Mouse (Mus musculus) retina, embryonic 14.5 days (tissue): ENCODE results near the gene Pld1.
"Not testable (repeated sequence)": the region's sequence is repeated elsewhere in the genome, so short reads cannot be mapped to it uniquely, and the experiment has no call there.

Experiments used
- DNase-seq: peaks from one replicate; pipeline ENCODE4 v3.0.0-alpha.2; 2015; ENCODE audit warnings: low spot score

Gene Pld1

DNA sequence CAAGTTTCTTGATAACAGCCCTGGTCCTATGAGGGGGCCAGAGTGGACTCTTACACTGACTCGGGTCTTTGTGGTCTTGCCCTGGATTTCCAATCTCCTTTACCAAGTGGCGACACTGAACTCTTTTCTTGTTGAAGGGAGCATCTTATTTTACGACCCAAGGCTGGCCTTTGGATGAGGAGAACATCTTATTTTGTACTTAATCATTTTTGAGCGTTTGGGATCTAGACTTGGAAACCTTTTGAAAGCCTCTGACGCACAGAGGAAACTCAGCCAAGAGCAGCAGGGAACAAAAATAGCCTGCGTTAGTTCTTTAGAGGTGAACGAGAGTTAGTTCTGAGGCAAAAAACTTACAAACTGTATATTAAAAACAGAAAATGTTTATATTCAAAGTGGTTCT lies 4.5 kb downstream of the Pld1 start:
- no peak for DNase-seq

DNA sequence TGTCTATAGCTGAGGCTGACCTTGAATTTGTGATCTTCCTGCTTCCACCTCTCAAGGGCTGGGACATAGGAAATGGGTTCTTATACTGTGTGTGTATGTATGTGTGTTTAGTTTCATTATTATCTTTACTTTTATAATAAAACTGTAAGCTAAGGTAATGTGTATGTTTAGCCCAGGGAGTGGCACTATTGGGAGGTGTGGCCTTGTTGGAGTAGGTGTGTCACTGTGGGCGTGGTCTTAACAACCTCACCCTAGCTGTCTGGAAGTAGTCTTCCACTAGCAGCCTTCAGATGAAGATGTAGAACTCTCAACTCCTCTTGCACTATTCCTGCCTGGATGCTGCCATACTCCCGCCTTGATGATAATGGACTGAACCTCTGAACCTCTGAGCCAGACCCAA lies 6.9 kb downstream of the Pld1 start:
- DNase-seq = not testable (repeated sequence)

DNA sequence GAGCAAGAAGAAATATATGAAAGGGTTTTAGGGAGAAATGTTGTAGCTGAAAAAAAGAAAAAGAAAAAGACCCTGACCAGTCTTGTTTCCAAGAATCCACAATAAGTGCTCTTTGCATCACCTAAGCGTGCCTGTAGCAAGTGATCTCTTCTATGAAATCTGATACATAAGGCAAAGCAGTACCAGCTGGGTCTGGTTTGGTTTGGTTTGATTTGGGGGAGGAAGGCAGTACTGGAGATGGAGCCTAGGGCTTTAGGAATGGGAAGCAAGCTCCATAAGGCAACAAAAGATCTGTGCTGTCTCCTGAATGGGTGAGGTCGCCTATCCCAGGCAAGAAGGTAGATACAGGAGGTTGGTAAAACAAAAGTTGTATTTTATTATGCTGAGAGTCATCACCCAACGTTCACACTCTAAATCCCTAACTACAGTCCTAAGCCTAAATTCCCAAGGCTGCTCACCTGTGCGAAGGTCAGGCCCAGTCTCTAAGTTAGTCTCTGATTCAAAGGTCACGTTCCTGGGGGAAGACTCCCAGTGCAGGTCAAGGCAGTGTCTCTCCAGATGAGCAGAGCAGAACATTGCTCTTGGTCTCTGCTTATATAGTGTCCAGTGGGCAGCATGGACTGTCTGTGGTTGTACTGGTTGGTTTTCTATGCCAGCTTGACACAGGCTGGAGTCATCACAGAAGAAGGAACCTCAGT lies 10.8 kb downstream of the Pld1 start:
- no peak for DNase-seq

DNA sequence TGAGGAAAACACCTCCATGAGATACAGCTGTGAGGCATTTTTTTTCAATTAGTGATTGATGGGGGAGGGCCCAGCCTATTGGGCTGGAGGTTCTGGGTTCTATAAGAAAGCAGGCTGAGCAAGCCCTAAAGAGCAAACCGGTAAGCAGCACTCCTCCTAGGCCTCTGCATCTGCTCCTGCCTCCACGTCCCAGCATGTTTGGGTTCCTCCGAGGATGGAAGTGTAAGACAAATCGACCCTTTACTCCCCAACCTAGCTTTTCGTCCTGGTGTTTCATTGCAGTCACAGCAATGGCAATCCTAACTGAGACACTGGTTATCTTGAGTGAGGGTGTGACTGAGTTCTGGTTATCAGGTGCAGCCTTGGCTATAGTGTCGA lies 11.4 kb downstream of the Pld1 start:
- DNase-seq = no peak

DNA sequence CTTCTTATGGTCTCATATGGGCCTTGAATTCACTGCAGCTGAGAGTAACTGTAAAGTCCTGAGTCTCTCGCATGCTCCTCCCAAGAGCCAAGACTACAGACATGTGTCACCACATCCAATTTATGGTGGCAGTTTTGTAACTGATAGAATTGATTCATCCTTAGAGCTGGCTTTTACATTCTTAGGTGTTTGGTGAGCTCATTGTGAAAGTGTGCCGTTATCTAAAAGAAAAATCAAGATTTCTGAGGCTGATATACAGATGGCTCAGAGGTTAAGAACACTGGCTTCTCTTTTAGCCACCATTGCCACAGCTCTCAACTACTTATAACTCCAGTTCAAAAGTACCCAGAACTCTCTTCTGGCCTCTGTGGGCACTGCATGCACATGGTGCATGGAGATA lies 12.2 kb downstream of the Pld1 start:
- DNase-seq = no peak

DNA sequence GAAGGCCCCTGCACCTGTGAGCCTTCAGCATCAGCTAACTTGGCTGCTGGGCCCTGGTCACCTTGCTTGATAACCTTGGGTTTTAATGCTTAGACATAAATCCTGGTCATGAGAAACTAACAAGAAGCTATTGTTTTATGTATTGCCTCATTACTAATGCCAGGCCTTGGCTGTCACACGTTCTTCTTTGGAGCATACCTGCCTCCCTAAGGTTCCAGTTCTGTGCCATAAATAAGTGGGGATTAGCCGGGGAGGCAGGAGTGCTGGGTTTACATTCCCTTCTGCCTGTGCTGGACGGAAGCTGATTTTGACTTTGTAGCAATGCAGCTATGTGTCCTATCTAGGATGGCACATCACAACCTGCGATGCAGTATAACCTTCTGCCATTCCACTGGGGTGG lies 13.2 kb downstream of the Pld1 start:
- no peak for DNase-seq

DNA sequence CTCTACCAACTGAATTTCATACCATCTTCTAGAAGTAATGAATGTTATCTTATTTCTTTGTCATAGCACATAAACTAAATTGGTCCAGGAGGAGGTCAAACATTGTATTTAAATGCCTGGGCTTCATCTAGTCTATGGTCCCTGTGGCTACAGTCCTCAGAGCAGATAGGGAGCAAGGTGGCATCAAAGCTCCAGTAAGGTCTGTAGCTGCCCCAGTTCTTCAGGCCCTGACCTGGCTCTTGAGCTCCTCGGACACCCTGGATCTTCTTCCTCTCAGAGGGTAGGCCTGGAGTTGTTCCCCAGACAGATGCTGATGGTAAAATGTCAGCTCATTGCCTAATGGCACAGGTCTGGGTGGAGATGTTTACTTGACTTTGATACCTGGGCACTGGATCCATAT lies 17.5 kb downstream of the Pld1 start:
- no peak for DNase-seq

DNA sequence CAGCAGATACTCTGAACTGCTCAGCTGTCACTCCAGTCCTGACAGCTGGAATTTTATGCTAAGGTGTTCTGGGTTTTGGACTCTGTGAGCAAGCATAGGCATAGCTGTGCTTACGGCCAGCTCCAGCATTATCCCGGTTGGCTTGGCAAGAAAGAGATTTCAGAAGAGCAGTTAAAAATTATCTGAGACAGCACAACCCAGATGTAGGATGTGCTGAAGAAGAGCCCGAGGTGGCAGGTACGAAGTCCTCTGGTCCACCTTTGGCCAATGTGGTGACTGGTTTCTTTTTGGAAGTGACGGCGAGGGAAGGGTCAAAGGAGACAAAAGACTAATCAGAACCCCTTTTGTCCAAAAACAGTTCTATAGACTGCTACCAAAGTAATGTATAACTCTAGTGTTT lies 20.7 kb downstream of the Pld1 start:
- DNase-seq = no peak

DNA sequence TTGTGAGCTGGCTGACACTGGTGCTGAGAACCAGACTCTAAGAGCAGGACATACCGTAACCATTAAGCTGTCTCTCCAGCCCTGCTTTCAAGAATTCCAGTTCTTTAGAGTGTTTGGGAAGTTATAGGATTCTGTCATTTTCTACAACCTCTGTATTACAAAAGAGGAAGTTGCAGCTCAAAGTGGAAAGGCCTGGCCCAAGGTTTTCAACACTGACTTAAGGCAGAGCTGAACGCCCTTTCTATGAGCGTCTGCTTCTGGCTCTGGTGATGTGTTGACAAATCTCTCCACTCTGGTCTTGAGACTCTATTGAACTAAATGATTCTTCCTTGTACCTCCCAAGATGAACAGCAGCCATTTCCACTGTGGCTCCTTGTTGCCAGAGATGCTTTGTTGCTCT lies 22.7 kb downstream of the Pld1 start:
- no peak for DNase-seq

DNA sequence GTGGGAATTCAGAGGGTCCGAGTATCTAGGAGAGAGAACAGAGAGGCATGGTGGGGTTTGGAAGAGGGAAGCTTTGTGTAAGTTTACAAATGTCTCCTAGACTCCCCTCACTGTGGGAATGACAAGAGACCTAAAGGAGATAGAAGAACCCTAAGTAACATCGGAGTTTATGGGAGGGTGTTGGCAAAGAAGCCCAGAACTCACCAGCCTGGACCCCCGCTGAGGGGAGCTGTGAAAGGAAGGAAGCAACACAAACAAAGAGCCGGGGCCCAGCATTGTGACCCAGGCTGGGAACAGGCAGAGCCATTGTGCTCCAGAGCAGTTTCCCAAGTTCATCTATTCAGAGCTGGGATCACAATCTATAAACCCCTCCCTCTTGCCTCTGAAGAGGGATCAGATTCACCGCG lies 25.3 kb downstream of the Pld1 start:
- peak; percentile 37 for DNase-seq

DNA sequence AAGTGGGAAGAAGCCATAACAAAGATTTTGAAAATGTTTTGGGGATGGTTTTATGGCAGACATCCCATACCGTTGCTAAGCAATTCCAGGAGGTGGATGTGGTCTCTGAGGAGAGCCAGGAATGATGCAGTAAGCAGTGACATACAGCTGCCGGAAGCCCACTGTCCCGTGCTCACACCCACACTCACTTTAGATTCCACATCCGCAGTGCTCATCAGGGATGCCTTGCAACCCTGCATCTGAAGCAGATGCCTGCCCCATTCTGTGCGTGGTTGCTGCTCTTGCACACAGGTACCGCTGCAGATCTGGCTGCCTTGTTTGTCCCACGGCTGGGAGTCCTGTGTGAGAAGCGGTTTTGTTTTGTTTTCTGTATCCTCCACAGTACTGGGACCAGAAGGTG lies 30.2 kb downstream of the Pld1 start:
- DNase-seq = no peak

DNA sequence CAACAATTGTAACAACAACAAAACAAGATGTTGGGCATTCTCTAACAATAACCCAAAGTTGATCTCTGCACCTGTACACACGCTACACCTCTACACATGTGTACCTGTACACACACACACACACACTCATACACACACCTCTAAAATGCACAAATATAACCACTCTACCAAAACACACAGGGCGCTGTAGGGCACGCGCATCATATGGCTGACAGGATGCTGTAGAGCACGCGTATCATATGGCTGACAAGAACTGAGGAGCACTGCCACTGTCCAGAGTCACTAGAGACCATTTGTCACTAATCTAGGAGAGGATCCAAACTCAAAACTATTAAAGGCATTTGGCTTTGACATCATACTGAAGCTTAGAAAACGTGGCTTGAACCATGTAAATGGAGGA lies 35.4 kb downstream of the Pld1 start:
- no peak for DNase-seq

DNA sequence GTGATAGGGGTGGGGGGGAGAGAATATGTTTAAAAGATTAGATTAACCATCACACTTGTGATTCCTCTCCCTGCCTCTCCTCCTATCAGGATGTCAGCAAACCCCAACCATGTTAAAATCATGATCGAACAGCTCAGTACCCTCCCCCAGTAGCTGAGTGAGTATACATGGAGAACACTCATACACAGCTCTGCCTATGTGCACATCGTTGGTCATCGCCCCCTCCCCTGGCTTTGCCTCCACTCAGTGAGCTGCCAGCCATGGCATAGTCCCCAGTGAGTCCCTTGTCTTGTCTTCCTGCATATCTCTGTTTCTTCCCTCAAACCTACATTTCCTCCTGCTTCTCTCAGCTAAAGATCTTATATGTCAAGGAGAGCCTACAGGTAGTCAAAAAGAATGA lies 36.5 kb downstream of the Pld1 start:
- DNase-seq = no peak

DNA sequence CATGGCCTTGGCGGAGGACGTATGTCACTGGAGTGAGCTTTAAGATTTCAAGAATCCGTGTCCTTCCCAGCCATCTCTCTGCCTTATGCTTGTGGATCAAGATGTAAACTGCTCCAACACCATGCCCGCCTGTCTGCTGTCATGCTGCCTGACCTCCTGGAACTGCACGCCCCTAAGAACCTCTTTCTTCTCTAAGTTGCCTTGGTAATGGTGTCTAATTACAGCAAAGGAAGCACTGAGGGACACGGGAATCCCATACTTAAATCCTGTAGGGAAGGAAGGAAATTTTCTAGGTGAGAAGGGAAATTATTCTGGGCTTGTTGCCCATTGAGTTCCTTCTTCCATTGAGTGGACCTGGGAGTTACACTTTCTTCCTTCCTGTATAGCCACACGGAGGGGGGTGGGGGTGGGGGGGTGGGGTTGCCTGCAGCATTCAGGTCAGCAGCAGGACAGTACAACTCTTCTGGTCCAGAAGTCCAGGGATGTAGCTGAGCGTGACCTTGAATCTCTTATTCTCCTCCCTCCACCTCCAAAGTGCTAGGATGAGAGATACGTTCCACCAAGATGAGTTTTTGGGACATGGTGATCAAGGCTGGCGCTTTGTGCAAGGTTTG lies 38.5 kb downstream of the Pld1 start:
- no peak for DNase-seq

DNA sequence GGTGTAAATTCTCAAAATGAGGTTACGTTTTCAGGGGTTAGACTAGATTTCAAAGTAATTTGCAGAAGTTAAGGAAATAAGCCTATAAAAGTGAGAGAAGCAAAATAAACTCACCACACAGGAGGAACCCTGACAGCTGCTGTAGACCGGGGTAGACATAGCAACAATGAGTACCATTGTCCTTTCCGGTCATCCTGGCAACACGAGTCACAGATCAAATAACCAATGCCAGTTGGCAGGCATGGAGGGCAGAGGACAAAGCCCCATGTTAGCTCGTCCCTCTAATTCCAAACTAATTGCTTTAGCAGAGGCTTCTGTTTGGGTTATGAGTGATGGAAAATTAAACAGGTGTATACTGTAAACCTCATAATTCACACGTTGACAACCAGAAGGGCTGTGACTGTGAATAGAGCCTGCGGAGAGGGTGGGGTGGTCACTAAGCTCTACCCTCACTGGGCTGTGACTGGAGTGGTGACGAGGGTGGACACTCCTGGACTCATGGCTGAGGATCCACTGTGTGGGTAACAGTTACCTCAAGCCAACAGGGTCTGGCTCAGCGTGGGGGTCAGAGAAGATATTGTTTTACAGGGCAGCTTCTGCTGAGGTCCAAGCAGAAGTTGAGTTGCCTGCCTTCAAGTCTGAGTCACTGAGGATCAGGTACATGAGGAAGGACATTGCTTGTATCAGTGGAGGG lies 39.7 kb downstream of the Pld1 start:
- peak; percentile 26 for DNase-seq

DNA sequence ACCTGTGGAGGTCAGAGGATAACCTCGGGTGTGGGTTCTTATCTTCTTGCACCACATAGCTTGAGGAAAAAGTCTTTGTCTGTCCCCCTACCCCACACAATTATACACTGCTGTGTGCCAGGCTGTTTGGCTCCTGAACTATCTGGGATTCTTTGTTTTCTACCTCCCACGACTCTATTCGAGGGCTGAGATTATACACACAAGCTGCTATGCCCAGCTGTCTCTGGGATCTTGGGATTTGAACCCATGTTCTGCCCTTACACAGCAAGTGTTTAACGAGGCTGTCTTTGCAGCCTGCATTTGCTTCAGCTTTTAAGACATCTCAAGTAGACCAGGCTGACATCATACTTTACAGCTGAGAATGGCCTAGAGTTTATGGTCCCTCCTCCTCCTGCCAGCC lies 43.1 kb downstream of the Pld1 start:
- no peak for DNase-seq

DNA sequence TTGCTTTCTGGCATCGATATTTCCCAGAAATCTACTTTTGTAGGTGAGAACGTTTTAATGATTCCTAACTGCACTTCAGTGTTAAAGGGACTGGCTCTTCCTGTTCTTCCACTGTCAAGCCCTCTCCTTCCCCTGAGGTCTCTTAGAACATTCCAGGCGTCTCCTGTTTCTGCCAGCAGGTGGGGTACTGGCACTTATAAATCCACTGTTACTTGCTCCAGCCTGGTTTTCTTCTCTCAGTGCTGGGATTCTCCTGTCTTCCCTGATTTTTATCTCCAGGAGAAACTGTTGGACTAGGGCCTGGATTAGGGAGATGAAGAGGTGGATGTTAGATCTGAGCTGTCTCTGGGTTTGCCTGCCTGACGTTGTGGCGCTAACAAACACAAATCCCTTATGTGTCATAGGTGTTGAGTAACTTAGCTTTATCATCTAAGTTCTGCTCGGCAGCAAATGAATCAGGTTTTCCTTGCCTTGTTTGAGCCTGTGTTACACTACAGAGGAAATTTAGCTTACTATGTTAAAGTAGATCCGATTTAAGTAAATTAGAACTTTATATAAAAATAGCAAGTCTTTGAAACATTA lies 44.0 kb downstream of the Pld1 start:
- peak; percentile 78 for DNase-seq

DNA sequence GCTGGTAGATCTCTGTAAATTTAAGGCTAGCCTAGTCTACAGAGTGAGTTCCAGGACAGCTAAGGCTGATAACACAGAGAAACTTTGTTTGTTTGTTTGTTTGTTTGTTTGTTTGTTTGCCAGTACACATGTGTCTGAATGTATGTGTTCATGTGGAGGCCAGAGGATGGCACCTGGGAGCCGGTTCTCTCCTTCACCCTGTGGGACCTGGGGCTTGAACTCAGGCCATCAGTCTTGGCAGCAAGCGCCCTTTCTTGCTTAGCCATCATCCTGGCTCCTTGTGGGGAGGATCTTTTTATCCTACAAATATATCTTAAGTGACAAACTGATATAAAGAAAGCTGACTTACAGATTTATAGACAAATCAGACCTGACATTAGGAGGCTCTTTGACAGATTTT lies 44.8 kb downstream of the Pld1 start:
- no peak for DNase-seq

DNA sequence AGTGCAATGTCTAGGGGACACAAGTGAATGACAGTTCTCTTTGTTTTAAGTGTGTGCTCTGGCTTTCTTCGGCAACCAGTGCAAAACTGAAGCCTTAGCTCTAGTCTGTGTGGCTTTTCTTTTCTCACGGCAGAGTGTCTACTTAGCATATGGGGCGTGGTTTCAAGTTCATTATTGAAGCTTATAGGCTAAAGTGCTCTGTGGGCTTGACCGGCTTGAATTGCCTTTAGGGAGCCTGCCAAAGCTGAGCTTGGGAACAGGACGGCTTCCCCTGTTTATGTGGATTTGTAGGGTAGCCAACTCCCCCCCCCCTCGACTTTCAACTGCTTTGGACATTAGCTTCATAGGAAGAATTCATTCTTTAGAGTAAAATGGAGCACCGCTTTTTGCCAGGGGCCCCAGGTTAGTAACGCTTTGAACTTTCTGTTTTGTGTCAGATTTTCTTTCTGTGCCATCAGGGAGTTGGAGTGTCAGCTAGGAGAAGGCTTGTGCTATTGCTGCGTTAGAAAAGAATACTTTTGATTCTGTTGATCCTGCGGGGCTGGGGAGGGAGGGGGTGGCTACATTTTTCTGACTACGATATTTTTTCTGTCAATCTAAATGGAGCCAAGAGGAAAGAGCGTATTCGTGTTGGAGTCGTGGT lies 45.6 kb downstream of the Pld1 start:
- DNase-seq = peak; percentile 81

DNA sequence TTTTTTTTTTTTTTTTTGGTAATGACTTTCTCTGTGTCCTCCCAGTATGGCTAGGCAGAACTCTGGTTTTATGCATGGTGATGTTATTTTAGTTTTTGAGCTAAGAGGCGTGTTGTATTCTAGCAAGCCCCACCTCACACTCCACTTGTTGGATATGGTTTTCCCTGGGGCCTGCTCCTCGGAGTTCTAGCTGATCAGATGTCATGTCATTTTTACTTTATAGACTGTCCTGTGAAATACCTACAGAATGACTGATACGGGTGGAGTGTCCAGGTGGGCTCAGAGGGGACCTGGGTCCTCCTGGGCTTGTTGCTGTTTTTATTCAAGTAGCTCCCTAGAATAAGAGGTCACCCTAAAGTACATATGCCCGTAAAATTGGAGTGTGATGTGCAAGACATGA lies 46.1 kb downstream of the Pld1 start:
- no peak for DNase-seq

DNA sequence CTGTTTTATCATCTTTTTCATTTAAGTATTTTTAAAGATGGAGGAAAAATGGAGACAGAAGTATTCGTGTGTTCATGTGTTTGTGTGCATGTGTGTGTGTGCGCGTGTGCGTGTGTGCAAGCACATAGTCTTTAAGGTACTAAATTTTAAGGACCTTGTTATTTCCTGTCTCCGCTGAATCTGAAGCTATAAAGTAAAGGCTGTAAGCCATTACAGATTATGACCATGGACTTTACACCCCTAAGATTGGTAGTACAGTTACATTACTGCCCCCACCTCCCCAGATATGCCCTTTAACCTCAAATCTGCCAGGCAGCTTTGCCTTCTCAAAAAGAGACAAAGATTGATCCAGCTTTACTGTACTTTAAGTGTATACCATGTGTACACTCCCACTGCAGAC lies 46.8 kb downstream of the Pld1 start:
- DNase-seq = no peak

DNA sequence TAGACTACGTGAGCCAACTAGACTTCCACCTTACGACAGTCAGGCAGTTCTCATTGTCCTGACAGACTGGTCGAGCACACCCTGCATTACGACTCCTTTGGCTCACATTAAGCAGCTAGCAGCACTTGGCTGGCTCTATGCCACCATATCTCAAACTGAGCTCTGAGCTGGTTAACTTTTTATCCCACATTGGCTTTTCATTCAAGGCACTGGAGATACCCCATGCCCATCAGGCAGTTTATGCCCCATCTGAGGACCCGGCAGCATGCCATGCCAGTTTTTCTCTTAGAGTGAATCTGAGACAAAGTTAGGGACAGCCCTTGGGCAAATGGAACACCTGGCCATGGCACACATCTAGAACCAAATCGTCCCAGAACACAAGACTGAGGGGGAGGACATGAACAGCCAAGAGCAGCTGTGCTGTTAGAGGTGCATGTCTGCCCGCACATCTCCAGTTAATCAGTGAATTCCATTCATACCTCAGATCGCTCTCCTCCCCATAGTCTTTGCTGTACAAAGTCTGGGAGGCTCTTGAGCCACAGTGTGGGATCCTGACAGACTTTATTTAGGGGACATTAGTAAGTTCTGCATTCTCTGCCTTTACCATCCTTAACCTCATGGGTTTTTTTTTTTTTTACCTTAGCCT lies 49.5 kb downstream of the Pld1 start:
- DNase-seq = no peak
